Mouse (Mus musculus) embryo, embryonic 11.5 days (tissue): ENCODE results near the gene Nup133.
A peak's percentile ranks its signal among the peaks of the same experiment; 100 is the strongest.
"Not testable (repeated sequence)": the region's sequence is repeated elsewhere in the genome, so short reads cannot be mapped to it uniquely, and the experiment has no call there.

Experiments used
- DNase-seq: peaks from one replicate; pipeline ENCODE4 v3.0.0-alpha.2; 2012; ENCODE audit warnings: low read depth, low spot score

Nup133 gene

GRCm38 (mm10) chr8:123948942-123949685 is at the start of gene Nup133:
Gene Nup133, minus strand, starts transcription at chr8:123949265.
- peak; percentile 99 for DNase-seq

- no peak for DNase-seq
Measured at GRCm38 (mm10) chr8:123993997-123994396, 44.9 kb upstream of the Nup133 start.

- no peak for DNase-seq
Measured at GRCm38 (mm10) chr8:123993597-123993996, 44.5 kb upstream of the Nup133 start.

GRCm38 (mm10) chr8:123992587-123992986 is 43.5 kb upstream of the Nup133 start:
- DNase-seq, result no peak

DNA sequence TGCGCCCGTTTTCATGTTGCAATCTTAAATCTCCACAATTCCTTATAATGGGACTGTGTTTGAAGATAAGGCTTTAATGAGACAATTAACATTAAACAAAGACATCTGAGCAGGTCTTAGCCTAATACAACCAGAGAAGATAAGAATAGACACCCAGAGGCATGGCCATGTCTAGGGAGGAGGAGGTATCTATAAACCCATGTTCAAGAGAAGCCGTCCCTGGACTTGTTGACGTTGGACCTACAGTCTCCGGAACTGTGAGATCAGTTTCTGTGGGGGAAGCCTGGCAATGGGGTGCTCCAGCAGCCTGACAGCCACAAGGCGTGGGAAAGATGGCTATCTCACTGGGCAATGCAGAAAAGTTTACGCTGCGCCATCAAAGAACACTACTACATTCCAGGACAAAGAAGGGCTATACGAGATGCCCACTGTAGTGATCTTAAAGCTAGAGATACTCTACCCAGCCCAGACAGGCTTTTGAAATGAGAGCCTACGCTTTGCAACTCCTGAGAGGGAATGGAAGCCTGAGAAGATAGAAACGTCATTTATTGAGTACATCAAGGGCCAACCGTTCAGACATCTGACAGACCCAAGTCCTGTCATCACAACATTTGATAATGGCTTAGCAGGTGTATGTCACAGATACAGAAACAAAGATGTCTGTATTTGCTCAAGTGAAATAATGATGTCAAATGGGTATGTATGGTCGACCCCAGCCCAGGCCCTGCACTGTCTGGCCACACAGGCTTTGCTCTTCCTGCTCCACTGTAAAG is 41.4 kb upstream of the Nup133 start:
- DNase-seq, result no peak

- DNase-seq, result no peak
Measured at GRCm38 (mm10) chr8:123989128-123989527, 40.1 kb upstream of the Nup133 start.

GRCm38 (mm10) chr8:123988605-123989038 is 39.6 kb upstream of the Nup133 start:
- no peak for DNase-seq

GRCm38 (mm10) chr8:123982826-123983400 is 33.8 kb upstream of the Nup133 start, which contains the start of gene Abcb10:
Gene Abcb10, minus strand, starts transcription at chr8:123983122.
- DNase-seq, result peak; percentile 83

- no peak for DNase-seq
Measured at GRCm38 (mm10) chr8:123982291-123982793, 33.3 kb upstream of the Nup133 start.

DNA sequence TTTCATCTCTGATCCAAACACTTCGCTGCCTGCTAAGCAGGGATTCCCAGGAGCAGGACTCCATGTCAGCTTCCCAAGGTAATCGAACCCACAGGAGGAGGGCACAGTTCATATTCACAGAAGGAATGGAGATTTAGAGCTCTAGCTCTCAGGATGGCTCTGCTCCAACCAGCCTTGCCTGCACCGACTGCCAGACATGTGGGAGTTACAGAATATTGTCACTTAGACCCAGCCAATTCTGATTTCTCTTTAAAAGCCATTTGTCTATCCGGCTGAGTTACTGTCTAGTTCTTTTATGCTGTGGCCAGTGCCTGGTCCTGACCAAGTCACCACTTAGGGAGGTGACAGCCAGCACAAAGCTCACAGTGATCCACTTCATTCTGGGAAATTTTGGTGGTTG is 32.6 kb upstream of the Nup133 start:
- DNase-seq, result no peak

- DNase-seq, result no peak
Measured at GRCm38 (mm10) chr8:123980239-123980638, 31.2 kb upstream of the Nup133 start.

DNA sequence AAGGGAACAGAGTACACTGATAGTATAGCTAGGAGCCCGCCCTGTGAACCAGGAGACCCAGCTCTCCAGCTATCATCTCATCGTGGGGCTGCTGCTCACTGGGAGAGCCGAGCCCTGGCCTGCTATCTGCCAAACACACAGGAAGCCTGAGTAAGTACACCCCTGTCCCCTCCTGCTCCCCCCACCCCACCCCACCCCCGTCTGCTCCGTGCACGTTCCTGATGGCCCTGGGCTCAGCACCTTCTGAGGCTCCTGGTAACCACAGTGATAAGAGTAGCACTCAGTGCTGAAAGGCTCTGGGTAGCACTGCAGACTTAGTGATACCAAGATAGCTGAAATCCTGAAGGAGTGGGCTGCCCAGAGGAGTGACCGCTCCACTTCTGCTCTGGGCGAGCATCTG is 29.9 kb upstream of the Nup133 start:
- DNase-seq, result no peak

DNA sequence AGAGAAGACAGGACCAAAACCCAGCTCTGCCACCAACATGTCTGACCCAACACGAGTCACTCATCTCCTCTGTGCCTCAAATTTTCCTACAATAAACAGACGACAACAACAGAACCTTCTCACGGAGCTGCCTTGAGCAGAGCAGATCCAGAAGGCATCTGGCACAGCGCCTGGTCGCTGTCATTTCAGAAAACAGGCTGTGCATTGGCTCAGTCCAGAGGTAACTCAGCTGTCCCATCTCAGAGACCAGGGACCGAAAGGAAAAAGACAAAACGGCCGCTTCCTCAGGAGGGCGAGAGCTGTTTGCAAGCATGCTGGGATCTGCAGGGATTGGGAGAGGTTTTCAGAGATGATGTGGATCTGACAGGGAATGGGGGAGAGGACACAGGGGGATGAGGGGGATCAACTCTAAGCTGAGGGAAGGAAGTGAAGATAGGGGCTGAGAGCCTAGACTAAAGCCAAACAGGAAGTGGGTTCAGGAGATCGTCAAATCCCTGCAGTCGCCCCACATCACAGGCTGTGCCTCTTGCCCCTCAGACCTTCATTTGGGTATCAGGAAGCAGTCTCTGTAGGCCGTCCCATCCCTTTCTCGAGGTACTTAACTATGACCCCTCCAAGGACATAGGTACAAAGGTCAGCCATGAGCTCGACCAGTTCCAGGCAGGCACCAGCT is 29.2 kb upstream of the Nup133 start:
- DNase-seq, result no peak

DNA sequence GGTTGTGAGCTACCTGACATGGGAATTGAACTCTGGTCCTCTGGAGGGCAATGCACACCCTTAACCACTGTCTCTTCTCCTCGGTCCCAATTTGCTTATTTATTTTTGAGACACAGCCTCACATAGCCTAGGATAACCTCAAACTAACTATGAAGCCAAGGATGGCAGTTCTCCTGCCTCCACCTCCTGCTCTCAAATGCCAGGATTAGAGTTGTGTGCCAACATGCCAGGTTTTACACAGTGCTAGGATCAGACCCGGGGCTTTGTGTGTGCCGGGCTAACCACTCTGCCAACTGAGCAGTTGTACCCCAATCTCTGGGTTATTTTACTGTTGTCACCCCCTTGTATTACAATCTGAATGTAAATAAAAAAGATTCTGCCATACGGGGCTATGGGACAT is 28.4 kb upstream of the Nup133 start:
- DNase-seq, result no peak

- DNase-seq, result no peak
Measured at GRCm38 (mm10) chr8:123973495-123973894, 24.4 kb upstream of the Nup133 start.

- DNase-seq, result no peak
Measured at GRCm38 (mm10) chr8:123966896-123967295, 17.8 kb upstream of the Nup133 start.

- no peak for DNase-seq
Measured at GRCm38 (mm10) chr8:123961371-123961770, 12.3 kb upstream of the Nup133 start.

- DNase-seq, result not testable (repeated sequence)
Measured at GRCm38 (mm10) chr8:123960556-123960955, 11.5 kb upstream of the Nup133 start.

GRCm38 (mm10) chr8:123960056-123960455 is 11.0 kb upstream of the Nup133 start:
- DNase-seq, result no peak

GRCm38 (mm10) chr8:123959473-123959872 is 10.4 kb upstream of the Nup133 start:
- DNase-seq, result no peak

GRCm38 (mm10) chr8:123958130-123958529 is 9.1 kb upstream of the Nup133 start:
- no peak for DNase-seq

- DNase-seq, result no peak
Measured at GRCm38 (mm10) chr8:123954246-123954645, 5.2 kb upstream of the Nup133 start.
